Mouse (Mus musculus) neural tube, embryonic 10.5 days (tissue): ENCODE measurements around the gene Maged2.
A peak's percentile ranks its signal among the peaks of the same experiment; 100 is the strongest.
"Not testable (repeated sequence)": the region's sequence is repeated elsewhere in the genome, so short reads cannot be mapped to it uniquely, and the experiment has no call there.

Experiments used
- DNase-seq: peaks from one replicate; pipeline ENCODE4 v3.0.0-alpha.2; 2017; ENCODE audit warnings: low spot score; ENCODE audit errors: extremely low spot score

The Maged2 gene

GRCm38 (mm10) chrX:150814139-150814469 is at the start of gene Maged2:
Maged2 (minus strand) TSS chrX:150814345.
- peak; percentile 17 for DNase-seq

- no peak for DNase-seq
Observed at GRCm38 (mm10) chrX:150848230-150848629, 34.1 kb upstream of the Maged2 start.

GRCm38 (mm10) chrX:150845480-150846205 is 31.5 kb upstream of the Maged2 start:
- not testable (repeated sequence) for DNase-seq

- DNase-seq, result not testable (repeated sequence)
Observed at GRCm38 (mm10) chrX:150843257-150843656, 29.1 kb upstream of the Maged2 start.

GRCm38 (mm10) chrX:150830297-150830696 is 16.2 kb upstream of the Maged2 start:
- no peak for DNase-seq

GRCm38 (mm10) chrX:150817278-150817677 is 3.1 kb upstream of the Maged2 start:
- no peak for DNase-seq

- no peak for DNase-seq
Observed at GRCm38 (mm10) chrX:150815601-150816000, 1.5 kb upstream of the Maged2 start.

GRCm38 (mm10) chrX:150813464-150814138 is 544 bp downstream of the Maged2 start:
- DNase-seq, result peak; percentile 16

GRCm38 (mm10) chrX:150812787-150813298 is 1.3 kb downstream of the Maged2 start:
- DNase-seq, result peak; percentile 84

- DNase-seq, result not testable (repeated sequence)
Observed at GRCm38 (mm10) chrX:150800987-150801386, 13.2 kb downstream of the Maged2 start.

GRCm38 (mm10) chrX:150798493-150799177 is 15.5 kb downstream of the Maged2 start:
- not testable (repeated sequence) for DNase-seq
